Mouse (Mus musculus) gastrocnemius, postnatal 14 days (tissue): Measurements from ENCODE around the gene Pla2r1. TPM values are rescaled to one million over a fixed set of nuclear protein-coding genes. Genes with fewer than 3 reads are reported as not detected.

Source experiments
- DNase-seq: peaks from one replicate; pipeline ENCODE4 v3.0.0; 2021; ENCODE audit warnings: mixed read lengths
- intact Hi-C: fragments of 180-260 bp; cut with DNase I; formaldehyde crosslinking; loops from one replicate; pipeline ENCODE4 v1.15.1; 2025; ENCODE audit warnings: low total_unique reads
- total RNA-seq, 2 experiments: library from RNA; stranded (reverse); gene quantifications; 2 replicates each; pipeline ENCODE4 v1.2.3; 2021

Gene Pla2r1
- total RNA-seq, 2 experiments from 2014 or later = 1.7 to 1.8 TPM

DNA sequence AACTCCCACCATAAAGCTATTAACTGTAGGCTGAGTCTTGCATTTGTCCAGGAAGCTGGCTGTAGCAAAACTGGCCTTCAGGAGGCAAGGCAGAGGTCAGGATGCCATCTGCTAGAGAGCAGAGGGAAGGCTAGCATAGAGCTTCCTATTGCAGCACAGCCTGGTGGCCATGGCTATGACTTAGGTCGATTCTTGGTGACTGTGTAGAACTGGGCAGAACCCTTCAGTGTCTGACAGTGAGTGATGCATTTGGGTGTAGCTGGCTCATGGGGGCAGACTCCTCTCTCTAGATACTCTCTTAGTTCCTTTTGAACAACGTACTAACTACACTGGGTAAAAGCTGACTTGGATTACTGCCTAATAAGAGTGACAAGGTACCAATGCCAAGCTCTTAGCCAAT lies 48.0 kb downstream of the Pla2r1 start:
- DNase-seq = no peak
- intact Hi-C loops = no loop called here

DNA sequence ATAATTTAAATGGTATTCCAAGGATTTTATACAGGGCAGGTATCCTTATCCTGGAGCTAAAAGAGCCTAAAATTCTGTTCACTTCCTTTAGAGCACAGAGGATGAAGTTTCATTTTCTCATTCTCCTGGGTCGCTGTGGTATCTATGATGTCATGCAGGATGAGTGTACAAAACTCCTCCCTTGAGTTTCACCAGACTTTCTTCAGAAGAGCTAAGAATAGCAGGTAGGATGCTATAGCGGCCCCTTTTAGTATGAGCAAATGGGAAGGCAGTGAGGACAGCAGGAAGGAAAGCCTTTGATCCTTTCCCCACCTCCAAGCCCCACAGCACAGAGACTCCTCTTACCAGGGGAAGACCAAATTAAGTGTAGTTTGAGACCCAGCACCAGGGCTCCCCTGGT lies 48.4 kb downstream of the Pla2r1 start:
- intact Hi-C loops = no loop called here
- DNase-seq = no peak

DNA sequence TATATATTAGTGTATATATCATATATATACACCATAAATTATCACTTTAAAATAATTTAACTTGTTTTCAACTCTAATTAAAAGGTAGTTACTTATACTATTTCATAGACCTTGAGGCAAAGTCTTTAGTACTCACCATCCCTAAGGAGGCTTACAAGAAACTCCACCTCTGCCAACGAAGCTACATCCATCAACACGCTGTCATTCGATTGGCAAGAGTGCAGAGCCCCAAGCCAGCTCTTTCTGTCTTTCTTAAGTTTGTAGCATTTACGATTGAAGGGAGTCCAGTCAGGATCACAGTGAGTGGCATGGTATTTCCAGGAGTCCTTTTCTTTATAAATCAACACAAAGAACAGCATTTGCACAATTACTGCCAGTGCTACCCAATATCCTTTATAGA lies 49.1 kb downstream of the Pla2r1 start:
- intact Hi-C loops = no loop called here
- no peak for DNase-seq

DNA sequence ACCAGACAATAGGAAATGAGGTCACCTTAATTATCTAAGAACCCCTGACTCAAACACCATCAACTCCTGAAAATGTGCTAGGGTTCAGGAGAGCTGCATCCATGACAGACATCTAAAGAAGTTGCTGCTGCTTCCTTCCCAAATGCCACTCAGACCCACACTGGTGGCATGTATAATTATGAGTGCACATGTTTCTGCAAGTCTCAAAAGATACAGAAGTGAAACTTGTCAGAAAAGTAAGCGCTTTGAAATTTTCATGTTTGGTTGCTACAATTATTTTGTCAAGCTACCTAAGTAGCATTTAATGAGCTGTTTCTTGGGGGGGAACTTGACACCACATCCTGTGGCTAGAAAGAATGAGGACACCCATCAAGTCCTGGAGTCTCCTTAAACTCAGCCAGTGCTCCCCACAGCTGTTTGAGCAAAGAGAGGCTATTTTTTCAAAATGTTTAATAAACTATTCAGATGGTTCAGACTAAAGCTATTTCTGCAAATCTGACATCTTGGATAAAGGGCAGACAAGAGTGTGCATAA lies 52.5 kb downstream of the Pla2r1 start:
- intact Hi-C loops = no loop called here
- DNase-seq = no peak

DNA sequence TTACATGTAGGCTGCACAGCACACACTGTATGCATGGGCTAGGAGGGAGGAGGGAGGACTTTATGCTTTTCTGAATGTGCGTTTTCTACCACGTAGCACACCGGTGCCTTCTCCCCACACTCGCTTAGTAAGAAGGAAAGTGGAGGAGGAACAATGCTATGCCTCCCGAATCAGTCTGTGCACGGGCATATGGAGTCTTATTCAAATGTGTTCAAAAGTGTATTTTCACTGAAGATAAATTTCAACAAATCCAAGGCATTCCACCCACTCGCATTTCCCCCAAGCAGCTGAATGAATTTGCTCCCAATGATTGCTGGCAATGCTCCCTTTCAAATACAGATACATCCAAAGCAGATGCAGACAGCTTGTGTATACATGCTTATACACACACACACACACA lies 73.2 kb downstream of the Pla2r1 start:
- intact Hi-C loops = no loop called here
- no peak for DNase-seq

DNA sequence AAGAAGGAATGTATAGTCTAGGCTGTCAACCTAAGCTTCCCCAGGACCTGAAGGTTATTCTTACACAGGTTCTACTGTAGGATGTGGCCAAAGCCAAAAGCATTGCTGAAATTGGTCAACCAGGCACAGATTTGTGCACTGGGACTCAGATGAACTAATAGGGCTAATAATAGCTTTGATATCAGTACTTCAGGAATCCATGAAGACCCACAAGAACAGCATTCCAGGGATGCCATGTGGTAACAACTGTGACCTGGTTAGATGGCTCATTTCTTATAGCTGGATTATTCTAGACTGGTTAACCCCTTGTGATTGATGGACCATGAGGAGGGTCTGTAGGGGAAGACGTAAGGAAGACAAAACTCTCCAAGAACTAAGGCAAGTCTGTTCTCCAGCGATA lies 74.3 kb downstream of the Pla2r1 start:
- DNase-seq = no peak
- intact Hi-C loops = no loop called here

GRCm38 (mm10) chr2:60468901-60469770 lies 84.0 kb downstream of the Pla2r1 start:
- no peak for DNase-seq
- intact Hi-C loops = no loop called here

DNA sequence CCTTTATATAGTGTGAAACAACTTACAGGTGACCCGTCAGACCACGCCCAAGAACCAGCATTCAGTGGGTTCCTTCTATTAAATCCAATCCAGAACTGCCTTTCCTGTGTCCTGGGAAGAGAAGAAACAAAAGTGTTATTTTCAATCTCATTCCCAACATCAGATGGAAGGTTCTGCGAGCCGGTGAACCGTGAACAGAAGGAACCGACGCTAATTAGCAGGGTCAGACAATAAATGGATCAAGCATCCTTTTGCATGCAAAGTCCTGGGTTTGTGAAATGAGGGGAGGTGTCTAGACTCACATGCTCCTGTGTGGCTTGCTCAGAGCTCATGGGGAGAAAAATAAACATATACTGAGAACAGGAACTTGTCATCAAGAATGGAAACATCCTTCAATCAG lies 100.7 kb downstream of the Pla2r1 start:
- intact Hi-C loops = no loop called here
- DNase-seq = no peak

DNA sequence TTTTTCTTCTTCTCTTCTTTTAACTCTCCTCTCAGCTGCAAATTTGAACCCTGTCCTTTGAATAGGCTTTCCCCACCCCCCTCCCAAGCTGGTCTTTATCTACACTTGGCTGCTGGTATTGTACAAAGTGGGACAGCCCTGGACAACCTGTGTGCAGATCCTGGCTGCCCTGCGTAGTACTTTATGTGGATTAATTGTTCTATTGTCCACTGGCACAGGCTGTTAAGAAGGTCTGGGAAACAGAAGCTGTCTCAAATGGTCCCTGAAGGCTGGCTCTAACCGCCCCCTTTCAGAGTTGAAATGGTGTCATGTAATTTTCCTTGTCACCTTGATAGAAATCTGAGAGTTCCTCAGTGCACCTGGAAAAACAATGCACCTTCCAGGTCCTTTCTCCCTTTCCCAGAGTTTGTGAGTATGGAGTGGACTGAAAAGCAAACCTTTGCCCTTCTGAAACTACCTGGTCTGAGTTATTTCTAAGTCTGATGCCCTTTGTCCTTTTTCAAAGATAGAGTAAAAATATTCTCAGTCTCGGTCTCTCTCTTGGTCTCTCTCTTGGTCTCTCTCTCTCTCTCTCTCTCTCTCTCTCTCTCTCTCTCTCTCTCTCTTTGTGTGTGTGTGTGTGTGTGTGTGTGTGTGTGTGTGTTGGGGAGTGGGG lies 101.9 kb downstream of the Pla2r1 start:
- no peak for DNase-seq
- intact Hi-C loops = no loop called here

- DNase-seq = peak; percentile 36
- intact Hi-C loops = no loop called here
Observed at GRCm38 (mm10) chr2:60449732-60450131, 103.4 kb downstream of the Pla2r1 start.

DNA sequence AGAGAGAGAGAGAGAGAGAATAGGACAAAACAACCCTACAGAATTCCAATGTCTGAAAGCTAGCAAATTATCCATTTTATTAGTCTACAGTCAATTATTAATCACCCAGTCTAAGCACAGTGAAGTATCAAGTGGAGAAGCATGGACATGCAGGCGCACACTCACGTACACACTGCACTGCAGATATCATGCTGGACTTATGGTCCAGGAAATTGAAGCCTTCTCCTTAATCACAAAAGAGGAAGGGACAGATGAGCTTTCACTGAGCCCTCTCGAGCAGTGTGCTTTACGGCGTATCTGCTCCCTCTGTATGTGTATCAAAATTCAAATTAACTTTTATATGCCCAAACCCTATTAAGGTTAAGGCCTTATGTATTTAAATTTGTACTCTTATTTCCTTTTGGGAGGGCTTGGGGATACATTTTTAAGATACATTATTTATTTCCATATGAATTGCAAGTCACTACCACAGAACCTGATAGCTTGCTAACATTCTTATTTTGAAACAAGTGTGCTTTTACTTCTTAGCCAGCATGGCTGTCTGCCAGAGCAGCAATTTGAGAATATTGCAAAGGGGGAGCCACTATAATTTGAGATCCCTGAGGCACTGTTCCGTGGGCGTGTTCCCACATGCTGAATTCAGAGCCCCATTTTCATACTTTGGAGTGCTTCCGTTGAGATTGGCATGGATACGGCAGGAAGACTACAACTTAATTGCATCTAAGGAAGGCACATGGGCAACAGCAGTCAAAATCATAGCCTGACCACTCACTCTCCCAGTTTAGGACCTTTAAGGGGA lies 108.2 kb downstream of the Pla2r1 start:
- intact Hi-C loops = no loop called here

GRCm38 (mm10) chr2:60443279-60443678 lies 109.8 kb downstream of the Pla2r1 start:
- intact Hi-C loops = no loop called here
- no peak for DNase-seq

More for the DNA sequence above, 108.2 kb downstream of the Pla2r1 start:
- DNase-seq = peak; percentile 51

DNA sequence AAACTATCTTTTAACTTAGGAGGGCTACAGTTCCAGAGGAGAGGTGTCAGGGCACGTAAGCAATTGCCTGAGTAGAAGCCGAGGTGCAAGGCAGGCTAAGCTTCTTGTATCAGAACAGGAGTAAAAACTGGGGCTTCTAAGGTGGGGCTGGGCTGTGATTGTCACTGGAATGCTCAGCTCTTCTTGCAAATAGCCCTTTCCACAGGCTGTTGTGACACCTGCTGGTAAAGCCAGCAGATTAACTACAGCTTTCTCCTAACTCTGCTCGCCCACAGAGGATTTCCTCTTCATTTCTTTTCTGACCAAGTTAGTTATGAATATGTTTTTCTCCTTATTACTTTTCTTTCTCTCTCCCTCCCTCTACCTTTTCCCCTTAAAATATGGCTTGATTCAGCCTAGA lies 111.2 kb downstream of the Pla2r1 start:
- intact Hi-C loops = no loop called here
- no peak for DNase-seq

DNA sequence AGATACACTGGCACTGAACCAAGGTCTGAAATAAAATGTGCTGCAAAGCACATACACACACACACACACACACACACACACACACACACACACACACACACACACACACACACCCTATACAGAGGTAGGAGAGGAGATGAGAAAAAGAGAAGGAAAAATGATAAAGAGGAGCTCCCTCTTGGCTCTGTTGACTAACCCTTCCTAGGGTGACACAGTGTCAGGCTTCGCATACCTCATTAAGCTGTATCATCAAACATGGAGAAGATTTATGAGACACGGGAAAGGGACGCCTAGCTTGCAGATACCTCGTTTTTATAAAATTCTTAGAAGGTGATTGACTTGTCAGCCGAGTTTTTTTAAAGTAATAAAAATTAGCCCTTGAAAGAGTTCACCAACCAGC lies 116.3 kb downstream of the Pla2r1 start:
- intact Hi-C loops = no loop called here
- no peak for DNase-seq

DNA sequence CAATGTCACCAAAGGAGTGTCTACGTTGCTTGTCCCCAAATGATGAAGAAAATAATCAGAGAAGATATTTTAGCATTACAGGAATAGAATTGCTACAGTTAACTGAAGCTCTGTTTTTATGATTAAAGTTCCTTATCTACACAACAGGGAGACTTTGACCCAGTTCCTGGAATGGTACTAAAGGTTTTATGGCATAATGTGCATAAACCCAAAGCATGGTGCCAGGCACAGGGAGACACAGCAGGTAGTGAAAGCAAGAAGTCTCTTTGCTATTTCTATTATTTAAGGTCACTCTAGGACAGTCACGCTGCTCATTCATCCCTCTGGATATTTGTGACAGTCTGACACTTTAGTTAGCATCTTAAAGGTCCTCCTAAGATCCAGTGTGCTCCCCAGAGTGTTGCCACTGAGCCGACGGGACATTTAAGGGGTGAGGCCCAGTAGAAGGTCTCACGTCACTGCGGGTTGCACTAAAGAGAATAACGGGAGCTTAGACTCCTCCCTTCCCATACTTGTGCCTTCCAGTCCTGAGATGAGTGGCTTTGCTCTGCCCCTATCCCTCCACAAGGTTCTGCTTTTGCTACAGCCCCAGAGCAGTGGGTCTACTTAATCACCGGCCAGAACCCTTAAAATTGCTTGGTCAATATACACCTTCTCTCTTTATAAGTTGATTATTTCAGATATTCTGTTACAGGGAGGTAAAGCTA lies 122.6 kb downstream of the Pla2r1 start:
- DNase-seq = no peak
- intact Hi-C loops = no loop called here

DNA sequence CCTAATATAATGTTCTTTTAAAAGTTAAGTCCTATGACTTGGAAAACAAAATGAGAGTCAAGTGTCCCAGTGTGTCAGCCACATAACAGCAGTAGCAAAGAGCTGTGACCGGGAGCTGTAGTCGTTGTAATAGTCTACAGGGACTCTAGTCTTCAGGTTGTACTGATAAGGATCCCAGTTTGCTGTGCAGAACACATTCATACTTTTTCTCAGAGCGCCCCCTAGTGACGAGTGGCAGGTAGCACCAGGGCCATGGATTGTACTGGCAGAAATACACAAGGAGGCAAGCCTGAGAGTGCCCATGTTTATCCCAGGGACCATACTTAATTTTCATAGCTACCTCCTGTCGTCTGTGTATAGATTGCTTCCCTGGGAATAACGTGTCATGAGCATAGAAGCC lies 135.0 kb downstream of the Pla2r1 start:
- intact Hi-C loops = no loop called here

DNA sequence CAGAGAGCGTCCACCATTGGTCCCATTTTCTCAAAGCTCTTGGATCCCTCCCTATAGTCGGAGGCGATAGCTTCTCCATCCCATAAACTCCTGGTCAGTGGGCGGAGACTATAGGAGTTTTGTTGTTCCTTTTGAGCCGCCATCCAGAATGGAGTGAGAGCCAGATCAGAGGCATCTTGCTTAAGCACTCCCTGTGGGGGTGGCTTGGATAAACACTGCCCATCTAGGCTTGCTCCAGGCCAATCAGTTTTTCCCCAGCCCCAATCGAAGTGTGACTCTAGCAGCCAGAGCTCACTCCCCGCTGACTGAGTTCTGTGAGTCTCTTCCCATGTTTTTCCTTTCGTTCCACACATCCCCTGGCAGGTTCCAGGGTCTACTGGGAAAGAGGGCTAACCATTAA lies 138.8 kb downstream of the Pla2r1 start:
- no peak for DNase-seq
- intact Hi-C loops = no loop called here

More for the DNA sequence above, 135.0 kb downstream of the Pla2r1 start:
- peak; percentile 57 for DNase-seq

- DNase-seq = no peak
- intact Hi-C loops = no loop called here
Observed at GRCm38 (mm10) chr2:60413006-60413650, 140.0 kb downstream of the Pla2r1 start.

DNA sequence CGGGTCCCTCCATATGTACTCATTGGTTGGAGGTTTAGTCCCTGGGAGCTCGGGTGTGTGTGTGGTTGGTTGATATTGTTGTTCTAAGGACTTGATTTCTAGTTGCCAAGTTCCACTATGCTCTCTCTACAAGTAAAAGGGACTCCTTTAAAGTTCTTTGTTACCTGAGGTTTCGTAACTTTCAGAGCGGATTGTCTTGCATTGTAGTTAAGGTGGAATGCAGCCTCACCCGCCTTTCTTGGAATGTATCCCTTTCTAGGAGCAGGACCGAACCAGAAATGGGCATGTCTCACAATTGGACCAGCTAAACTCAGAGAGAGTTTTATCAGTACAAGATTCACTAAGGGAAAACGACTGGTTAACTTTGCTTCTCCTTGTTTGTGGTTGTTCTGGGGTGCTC lies 141.9 kb downstream of the Pla2r1 start:
- DNase-seq = no peak
- intact Hi-C loops = no loop called here
